Mouse (Mus musculus): ENCODE measurements around the gene Abi3.

DNA sequence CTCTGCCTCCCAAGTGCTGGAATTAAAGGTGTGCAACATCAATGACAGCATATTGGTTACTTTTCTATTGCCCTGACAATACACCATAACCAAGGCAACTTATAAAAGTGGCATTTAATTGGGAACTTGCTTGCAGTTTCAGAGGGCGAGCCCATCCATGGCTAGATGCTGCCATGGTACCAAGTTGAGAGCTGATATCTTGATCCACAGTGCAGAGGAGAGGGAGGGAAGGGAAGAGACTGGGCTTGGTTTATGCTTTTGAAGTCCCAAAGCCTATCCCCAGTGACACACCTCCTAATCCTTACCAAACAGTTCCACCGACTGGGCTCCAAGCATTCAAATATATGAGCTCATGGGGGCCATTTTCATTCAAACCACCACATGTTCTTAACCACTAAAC, 28.2 kb downstream of the Abi3 start:
- TF ChIP-seq GATA1 (IDR thresholded peaks at IDR 0.05; ENCODE audit: low read length) (no peak), TAL1 (IDR thresholded peaks at IDR 0.05; ENCODE audit: low read length) (no peak)
